Mouse (Mus musculus) small intestine, adult 2 months (tissue): ENCODE measurements at regions not wholly inside any gene's neighbourhood (a gene's known extent, or its start where the extent isn't known, plus 50 kb on each side); places are given as distances from the start of the nearest gene placed in this dataset.
"Not testable (repeated sequence)": the region's sequence is repeated elsewhere in the genome, so short reads cannot be mapped to it uniquely, and the experiment has no call there.

Source experiments
- CTCF ChIP-seq: fragments of 200-500 bp; IDR thresholded peaks from 2 replicates; pipeline ENCODE4 v1.5.1; 2012; ENCODE audit warnings: low read depth, mild to moderate bottlenecking, control low read depth, inconsistent platforms, low read length, moderate library complexity, mixed read lengths; ENCODE audit not compliant: insufficient replicate concordance, insufficient read length; ENCODE audit errors: extremely low read depth
- POLR2A ChIP-seq: fragments of 200-500 bp; IDR thresholded peaks from 2 replicates; pipeline ENCODE4 v1.6.1; 2012; ENCODE audit warnings: low read depth, mild to moderate bottlenecking, control low read depth, inconsistent platforms, low read length, moderate library complexity

- not testable (repeated sequence) for TF ChIP-seq CTCF, POLR2A
Observed at GRCm38 (mm10) chr13:107774499-107774898, 269.7 kb upstream of the Smim15 start.
